Mouse (Mus musculus): ENCODE measurements around the gene Slc27a4.

- no peak for TF ChIP-seq CTCF (IDR thresholded peaks at IDR 0.05; ENCODE audit: extremely low read depth, insufficient read depth, insufficient read length, insufficient replicate concordance)
- no peak for TF ChIP-seq POLR2A (IDR thresholded peaks at IDR 0.05; ENCODE audit: low read depth, low read length)
Observed at GRCm38 (mm10) chr2:29755693-29756092, 46.7 kb upstream of the Slc27a4 start.

All from spleen, adult 2 months (tissue).